Mouse (Mus musculus) lung, postnatal 25 days (tissue): Measurements from ENCODE around the gene Mst1r.

Experiments used
- DNase-seq: peaks from one replicate; pipeline ENCODE4 v3.0.0; 2022; ENCODE audit warnings: low spot score

The Mst1r gene

GRCm38 (mm10) chr9:107914764-107915420 is 8.2 kb downstream of the Mst1r start:
- DNase-seq, result no peak

DNA sequence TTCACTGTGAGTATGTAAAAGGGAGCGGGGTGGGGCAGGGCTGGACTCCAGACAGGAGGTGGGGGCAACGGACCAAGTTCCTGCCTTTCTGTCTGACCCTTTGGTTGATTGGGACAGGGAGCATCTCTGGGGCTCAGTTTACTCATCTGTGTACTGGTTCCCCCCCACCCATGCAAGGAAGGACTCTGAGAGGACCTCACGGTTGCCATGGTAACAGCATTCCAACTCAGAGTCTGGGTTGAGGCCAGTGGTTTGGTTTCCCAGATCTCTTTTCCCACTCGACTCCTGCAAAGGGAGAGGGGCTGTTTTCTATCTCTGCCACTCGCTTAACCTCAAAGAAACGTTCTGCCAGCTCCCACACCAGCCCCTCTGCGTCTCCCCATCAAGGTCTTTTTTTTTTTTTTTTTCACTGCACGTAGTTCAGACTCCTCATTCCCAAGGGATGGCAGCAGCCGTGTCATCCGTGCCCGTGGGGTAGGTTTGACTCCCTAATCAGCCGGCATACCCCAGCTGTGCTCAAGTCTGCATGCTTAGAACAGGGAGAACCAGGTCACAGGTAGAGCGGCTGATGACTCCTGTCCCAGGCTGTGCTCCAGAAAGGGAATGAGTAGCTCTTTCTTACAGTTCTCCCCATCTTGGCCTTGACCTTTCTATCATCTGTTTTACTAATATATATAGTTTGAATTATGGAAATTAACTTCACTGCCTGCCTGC is 11.4 kb downstream of the Mst1r start:
- DNase-seq, result no peak

DNA sequence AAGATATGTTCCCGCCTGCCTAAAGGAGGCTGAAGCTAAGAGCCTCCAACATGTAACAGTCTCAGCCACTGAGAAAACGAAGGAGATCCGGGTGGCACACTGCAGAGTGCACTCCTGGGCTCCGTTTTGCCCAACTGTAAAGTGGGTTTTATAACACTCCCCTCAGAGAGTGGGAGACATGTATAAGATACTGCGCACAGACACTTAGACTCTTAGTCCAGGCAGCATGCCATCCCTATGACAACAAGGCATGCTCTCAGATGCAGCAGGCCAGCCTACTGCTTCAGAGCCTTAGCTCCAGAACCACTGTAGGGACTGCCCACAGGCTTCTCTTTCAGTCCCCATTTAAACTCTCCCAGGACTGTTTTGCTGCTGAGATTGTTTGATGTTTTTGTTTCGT is 12.2 kb downstream of the Mst1r start:
- no peak for DNase-seq

- DNase-seq, result no peak
These were observed 12.8 kb downstream of the Mst1r start for GRCm38 (mm10) chr9:107919441-107919840.

DNA sequence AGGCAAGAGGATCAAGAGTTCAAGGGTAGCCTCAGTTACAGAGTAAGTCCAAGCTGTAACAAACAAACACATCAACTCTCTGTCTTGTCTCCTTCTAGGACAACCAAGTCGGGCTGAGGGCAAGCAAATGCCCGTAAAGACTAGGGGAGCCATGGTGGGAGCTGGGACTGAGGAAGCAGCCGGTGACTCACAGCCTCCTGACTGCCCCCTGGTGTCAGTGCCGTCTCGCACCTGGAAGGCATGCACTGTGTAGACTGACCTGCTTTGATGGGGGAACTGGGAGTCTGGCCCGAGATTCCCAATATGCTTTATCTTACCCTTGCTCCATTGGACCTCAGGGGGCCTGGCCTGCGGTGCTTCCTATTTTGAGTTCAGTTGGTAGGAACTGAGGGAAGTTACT is 16.3 kb downstream of the Mst1r start:
- no peak for DNase-seq

GRCm38 (mm10) chr9:107923956-107924355 is 17.3 kb downstream of the Mst1r start:
- peak; percentile 35 for DNase-seq

DNA sequence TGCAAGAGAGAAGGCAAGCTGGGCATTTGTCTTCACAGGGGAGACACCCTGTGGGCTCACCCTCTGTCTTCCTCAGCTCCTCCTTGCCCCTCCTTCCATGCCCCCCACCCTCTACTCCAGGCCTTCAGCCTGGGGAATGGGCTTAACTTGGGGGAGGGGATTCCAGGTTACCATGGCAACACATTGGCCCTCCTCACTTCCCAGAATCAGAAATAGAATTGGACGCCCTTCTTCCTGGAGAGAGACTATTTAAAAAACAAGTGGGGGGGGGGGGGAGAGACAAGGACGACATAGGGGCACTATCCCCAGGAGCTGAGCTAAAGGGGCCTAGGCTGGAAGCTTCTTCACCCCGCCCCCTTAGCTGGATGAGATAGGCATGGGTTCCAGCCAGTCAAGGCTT is 18.6 kb downstream of the Mst1r start:
- DNase-seq, result no peak

DNA sequence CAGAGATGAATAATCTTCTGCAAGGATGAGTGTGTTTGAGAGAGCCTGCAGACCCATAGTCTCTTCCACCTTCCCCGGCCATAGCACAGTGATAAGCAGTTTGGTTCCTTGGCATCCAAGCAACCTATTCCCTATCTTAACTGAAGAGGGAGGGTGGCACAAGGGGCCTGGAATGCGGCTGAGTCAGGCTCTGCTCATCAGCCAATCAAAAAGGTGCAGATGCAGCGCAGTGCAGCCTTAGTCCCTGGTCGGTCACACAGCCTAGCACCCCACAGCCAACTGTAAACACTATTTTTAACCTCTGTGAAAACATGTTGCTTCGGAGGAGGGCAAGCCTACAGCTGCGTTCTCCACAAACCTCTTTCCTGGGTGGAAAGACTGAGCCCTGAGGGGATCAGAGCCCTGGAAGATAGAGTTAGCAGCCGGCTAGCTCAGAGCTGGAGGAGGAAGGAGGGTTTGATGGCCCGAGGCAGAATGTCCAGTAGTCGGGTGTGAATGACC is 20.3 kb downstream of the Mst1r start:
- DNase-seq, result no peak

GRCm38 (mm10) chr9:107927749-107928148 is 21.1 kb downstream of the Mst1r start:
- DNase-seq, result no peak

GRCm38 (mm10) chr9:107928169-107928568 is 21.5 kb downstream of the Mst1r start, which contains the start of gene Actl11:
TSS of gene Actl11 (plus strand) at chr9:107928469.
- DNase-seq, result no peak

- no peak for DNase-seq
These were observed 25.5 kb downstream of the Mst1r start for GRCm38 (mm10) chr9:107932221-107932620.

- DNase-seq, result no peak
These were observed 27.5 kb downstream of the Mst1r start for GRCm38 (mm10) chr9:107934146-107934545.

GRCm38 (mm10) chr9:107935374-107935773 is 28.7 kb downstream of the Mst1r start, which contains the start of gene Camkv:
TSS of gene Camkv (plus strand) at chr9:107935674.
- DNase-seq, result no peak

DNA sequence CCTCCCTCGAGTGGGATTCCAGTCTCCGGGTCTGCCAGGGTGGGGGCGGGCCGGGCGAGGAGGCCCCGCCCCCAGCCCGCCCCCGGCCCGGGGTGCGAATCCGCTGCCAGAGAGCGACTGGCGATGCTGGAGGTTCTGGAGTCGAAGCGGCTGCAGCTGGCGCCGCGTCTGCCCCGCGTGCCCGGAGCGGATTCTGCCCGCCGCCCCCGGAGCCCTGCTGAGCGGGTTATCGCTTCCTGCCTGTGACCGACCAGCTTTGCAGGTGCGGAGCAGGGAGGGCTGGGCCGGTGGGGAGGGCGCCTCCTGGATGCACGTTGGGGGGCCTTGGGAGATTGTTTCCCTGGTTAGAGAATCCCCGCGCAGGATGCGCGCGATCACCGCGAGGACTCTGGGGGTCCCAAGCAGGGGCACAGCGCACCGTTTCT is 29.1 kb downstream of the Mst1r start:
- no peak for DNase-seq

DNA sequence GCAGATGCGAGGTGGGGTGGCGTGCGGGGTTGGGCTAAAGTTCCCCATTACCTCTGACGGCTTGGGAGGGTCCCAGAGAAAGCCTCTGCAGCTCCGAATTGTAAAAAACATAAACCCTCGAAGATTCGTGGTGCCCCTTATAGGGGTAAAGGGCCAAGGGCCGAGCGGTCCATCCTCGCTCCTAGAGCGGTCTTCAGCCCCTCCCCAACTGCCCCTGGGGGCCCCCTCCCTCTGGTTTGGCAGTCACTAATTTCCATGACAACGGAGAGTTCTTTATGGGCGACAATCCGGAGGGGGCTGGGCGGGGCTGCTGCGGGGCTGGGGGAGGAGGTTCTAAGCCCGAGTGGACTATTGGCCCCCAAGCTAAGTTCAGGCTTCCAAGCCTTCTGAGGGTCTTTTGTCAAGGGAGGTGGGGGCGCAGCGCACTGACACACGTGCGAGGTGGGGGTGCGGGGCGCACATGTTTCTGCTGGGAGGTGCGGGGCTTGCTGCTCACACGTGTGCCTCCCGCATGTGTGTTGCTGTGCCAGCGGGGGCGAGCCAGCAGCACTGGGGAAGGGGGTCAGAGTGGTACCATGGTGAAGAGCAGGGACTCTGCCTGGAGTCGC is 29.6 kb downstream of the Mst1r start:
- no peak for DNase-seq

GRCm38 (mm10) chr9:107936831-107937230 is 30.2 kb downstream of the Mst1r start:
- no peak for DNase-seq

- DNase-seq, result no peak
These were observed 40.8 kb downstream of the Mst1r start for GRCm38 (mm10) chr9:107947241-107948194.

DNA sequence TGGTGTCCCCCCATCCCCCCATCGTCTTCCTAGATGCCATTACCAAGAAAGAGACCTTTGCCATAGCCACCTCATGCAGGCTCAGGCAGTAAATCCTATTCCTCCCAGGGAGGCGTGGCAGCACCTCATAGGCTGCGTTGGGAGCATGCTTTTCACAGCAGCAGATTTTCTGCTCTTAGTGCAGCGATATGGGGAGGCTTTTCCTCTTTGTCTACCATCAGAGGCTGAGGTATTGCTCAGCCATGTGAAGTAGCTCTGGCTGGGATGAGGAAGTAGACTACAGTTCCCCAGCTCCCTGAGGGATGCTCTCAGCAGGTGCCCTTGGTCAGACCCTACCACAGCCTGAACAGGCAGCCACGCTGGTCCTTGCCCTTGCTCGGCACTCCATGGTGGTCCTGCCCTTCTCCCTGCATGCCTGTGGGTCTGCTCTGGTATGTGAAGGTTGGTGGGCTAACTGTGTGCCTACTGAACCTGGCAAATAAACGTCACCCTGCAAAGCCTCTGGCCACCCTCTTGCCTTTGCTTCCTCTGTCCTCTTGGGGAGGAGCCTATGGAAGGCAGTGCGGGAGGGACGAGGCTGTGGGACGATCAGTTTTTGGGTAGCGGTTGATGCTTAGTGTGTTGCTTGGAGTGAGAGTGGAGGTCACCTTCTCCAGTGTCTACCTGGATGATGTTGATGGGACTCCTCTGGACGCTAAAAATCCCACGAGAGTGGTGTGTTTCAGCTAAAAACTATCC is 42.7 kb downstream of the Mst1r start:
- DNase-seq, result no peak

DNA sequence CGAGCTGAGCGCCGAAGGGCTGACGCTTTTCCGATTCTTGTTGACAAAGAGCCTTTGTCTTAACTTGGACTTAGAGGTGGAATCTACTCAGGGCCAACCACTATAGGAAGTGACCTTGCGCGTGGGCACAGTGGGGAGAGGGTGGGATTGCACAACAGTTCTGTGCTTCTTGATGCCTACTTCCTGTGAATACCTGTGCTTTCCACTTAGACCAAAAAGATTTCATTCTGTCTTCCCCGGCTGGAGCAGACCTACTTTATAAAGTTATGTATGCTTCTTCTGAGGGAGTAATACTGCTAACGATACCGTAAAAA is 43.2 kb downstream of the Mst1r start, which contains the start of gene Traip:
TSS of gene Traip (plus strand) at position 215 of the 314 bp plus-strand sequence.
- DNase-seq, result no peak

GRCm38 (mm10) chr9:107950460-107951355 is 44.0 kb downstream of the Mst1r start:
- peak; percentile 93 for DNase-seq
